Mouse (Mus musculus): ENCODE data around the gene Sh2d7. TPM values are rescaled to one million over a fixed set of nuclear protein-coding genes. Genes with fewer than 3 reads are reported as not detected.

Sh2d7 gene
- polyA plus RNA-seq, 1 experiment = not detected

- no peaks in the 10 kb centered on the region for H3K4me1 ChIP-seq
- TF ChIP-seq GATA1 (IDR thresholded peaks at IDR 0.05; ENCODE audit: borderline replicate concordance, low read length) (no peak), FLI1 (IDR thresholded peaks at IDR 0.05; ENCODE audit: low read length) (no peak)
- no peak overlapping the region for H3K4me3 ChIP-seq (replicated peaks)
These were observed 540 bp upstream of the Sh2d7 start for GRCm38 (mm10) chr9:54538244-54538643.

DNA sequence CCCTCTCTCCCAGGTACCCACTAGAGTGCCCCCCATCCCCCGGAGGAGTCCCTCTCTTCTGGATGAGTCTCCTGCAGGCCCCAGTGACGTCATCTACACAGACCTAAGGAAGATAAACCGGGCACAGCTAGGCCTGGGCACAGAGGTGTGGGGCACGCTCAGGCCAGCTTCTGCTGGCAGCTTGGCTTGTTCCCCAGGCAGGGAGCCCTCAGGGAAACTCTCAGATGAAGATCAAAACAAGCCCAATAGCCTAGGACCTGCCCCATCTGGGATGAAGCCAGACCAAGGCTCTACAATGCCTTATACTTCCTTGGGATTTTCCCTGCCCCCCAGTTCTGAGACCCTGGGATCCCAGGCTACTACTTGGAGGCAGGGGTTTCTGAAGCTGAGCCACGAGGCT is 2.0 kb downstream of the Sh2d7 start:
- TF ChIP-seq GATA1 (IDR thresholded peaks at IDR 0.05; ENCODE audit: borderline replicate concordance, low read length) = no peak
- TF ChIP-seq FLI1 (IDR thresholded peaks at IDR 0.05; ENCODE audit: low read length) = no peak
- Histone ChIP-seq H3K27me3 (replicated peaks) (peaks cover 41% of the 10 kb centered on the region), H3K9me3 (no peaks in the 10 kb centered on the region), H3K36me3 (replicated peaks; ENCODE audit: low read length) (no peaks in the 10 kb centered on the region), H3K4me3 (replicated peaks) (no peak overlapping the region), H3K4me1 (no peaks in the 10 kb centered on the region)

More at GRCm38 (mm10) chr9:54538244-54538643, 540 bp upstream of the Sh2d7 start:
- Histone ChIP-seq H3K27me3 (replicated peaks) (peaks cover 41% of the 10 kb centered on the region), H3K9me3 (no peaks in the 10 kb centered on the region), H3K36me3 (replicated peaks; ENCODE audit: low read length) (no peaks in the 10 kb centered on the region)

DNA sequence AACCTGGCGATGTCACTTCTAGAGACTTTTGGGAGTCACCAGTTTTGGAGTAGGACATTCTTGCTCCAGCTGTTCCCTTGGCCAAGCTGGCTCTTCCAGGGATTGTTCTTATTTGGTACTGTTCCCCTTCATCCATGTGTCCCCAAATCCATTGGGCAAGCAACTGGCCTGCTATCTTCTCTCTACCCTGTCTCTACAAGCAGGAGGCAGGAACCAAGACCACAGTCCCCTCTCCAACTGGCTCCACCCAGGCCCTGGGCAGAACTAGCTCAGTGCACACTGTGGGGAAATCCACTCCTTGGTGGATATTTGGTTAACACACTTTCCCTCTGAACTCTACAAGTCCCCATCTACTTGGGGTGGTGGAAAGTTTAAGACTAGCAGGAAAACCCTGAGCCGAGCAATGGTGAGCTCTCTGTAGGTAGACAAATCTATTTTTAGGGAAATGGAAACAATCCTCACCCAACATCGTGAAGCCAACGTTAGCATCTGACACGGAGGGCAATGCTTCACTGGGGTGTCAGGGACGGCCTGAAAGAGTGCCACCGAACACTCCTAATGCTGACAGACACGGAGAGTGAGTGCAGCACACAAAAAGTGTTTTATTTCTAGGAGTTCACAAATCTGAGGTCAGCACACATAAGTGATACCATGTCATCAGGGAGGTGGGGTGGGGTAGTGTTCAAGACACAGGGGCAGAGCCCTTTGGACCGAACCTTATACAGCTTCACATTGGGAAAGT is 5.6 kb downstream of the Sh2d7 start:
- H3K4me1 ChIP-seq = peaks cover 6% of the 10 kb centered on the region; the same call in 1 of the 2 replicates
- peaks cover 54% of the 10 kb centered on the region for H3K27me3 ChIP-seq (replicated peaks)
- H3K4me3 ChIP-seq (replicated peaks) = no peak overlapping the region
- H3K36me3 ChIP-seq (replicated peaks; ENCODE audit: low read length) = no peaks in the 10 kb centered on the region
- H3K9me3 ChIP-seq = no peaks in the 10 kb centered on the region
- TF ChIP-seq FLI1 (IDR thresholded peaks at IDR 0.05; ENCODE audit: low read length) (no peak), GATA1 (IDR thresholded peaks at IDR 0.05; ENCODE audit: borderline replicate concordance, low read length) (no peak)

DNA sequence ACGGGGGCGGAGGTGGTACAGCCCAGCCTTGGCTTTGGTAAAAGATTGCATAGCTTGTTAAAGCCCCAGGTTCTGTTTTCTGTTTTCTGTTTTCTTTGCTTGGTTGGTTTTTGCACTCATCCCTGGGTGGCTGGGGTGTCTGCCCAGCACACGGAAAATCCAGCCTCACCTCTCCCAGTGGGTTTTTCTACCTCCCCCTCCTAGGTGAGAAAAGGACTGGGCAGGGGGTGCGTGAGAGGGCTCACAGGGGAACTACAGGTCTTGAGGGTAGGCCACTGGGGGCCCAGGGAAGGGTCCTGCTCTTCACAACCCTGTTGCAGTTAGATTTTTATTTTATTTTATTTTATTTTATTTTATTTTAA is 6.2 kb downstream of the Sh2d7 start:
- Histone ChIP-seq H3K4me3 (replicated peaks) (no peak overlapping the region), H3K4me1 (peaks cover 6% of the 10 kb centered on the region; the same call in 1 of the 2 replicates), H3K9me3 (no peaks in the 10 kb centered on the region), H3K36me3 (replicated peaks; ENCODE audit: low read length) (no peaks in the 10 kb centered on the region), H3K27me3 (replicated peaks) (peaks cover 57% of the 10 kb centered on the region)
- no peak for TF ChIP-seq GATA1 (IDR thresholded peaks at IDR 0.05; ENCODE audit: borderline replicate concordance, low read length)

GRCm38 (mm10) chr9:54547536-54547935 is 8.8 kb downstream of the Sh2d7 start:
- peaks cover 53% of the 10 kb centered on the region for H3K27me3 ChIP-seq (replicated peaks)
- peaks cover 17% of the 10 kb centered on the region for H3K4me1 ChIP-seq
- no peak overlapping the region for H3K4me3 ChIP-seq (replicated peaks)
- no peak for TF ChIP-seq GATA1 (IDR thresholded peaks at IDR 0.05; ENCODE audit: borderline replicate concordance, low read length)
- TF ChIP-seq FLI1 (IDR thresholded peaks at IDR 0.05; ENCODE audit: low read length) = no peak
- no peaks in the 10 kb centered on the region for H3K9me3 ChIP-seq
- no peaks in the 10 kb centered on the region for H3K36me3 ChIP-seq (replicated peaks; ENCODE audit: low read length)

DNA sequence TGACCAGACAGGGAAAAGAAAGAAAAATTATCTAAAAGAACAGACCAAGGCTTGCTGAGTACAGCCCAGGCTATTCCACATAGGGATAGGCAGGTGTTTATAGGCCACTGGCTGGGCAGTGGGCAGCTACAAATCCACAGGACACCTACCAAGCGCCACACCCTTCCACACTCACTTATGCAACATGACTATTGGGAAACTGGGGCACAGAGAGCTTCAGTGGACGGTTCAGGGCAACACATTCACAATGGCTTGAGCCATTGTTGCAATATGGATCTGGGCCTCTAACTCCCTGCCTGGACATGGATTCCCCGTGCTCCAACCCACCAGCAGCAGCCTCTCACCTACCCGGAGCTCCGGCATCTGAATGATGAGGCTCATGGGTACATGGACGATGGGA is 10.6 kb downstream of the Sh2d7 start:
- no peaks in the 10 kb centered on the region for H3K36me3 ChIP-seq (replicated peaks; ENCODE audit: low read length)
- no peaks in the 10 kb centered on the region for H3K9me3 ChIP-seq
- H3K27me3 ChIP-seq (replicated peaks) = peaks cover 43% of the 10 kb centered on the region
- no peak for TF ChIP-seq FLI1 (IDR thresholded peaks at IDR 0.05; ENCODE audit: low read length)
- TF ChIP-seq GATA1 (IDR thresholded peaks at IDR 0.05; ENCODE audit: borderline replicate concordance, low read length) = no peak
- peaks cover 19% of the 10 kb centered on the region for H3K4me1 ChIP-seq
- H3K4me3 ChIP-seq (replicated peaks) = no peak overlapping the region

GRCm38 (mm10) chr9:54552409-54552808 is 13.6 kb downstream of the Sh2d7 start:
- peak overlapping the region; percentile 53 for H3K4me3 ChIP-seq (replicated peaks)
- peaks cover 43% of the 10 kb centered on the region for H3K27me3 ChIP-seq (replicated peaks)
- no peaks in the 10 kb centered on the region for H3K9me3 ChIP-seq
- no peaks in the 10 kb centered on the region for H3K36me3 ChIP-seq (replicated peaks; ENCODE audit: low read length)
- TF ChIP-seq GATA1 (IDR thresholded peaks at IDR 0.05; ENCODE audit: borderline replicate concordance, low read length) (no peak), FLI1 (IDR thresholded peaks at IDR 0.05; ENCODE audit: low read length) (no peak)
- peaks cover 22% of the 10 kb centered on the region for H3K4me1 ChIP-seq

- no peaks in the 10 kb centered on the region for H3K36me3 ChIP-seq (replicated peaks; ENCODE audit: low read length)
- H3K4me1 ChIP-seq = peaks cover 22% of the 10 kb centered on the region
- no peak for TF ChIP-seq FLI1 (IDR thresholded peaks at IDR 0.05; ENCODE audit: low read length)
- no peak for TF ChIP-seq GATA1 (IDR thresholded peaks at IDR 0.05; ENCODE audit: borderline replicate concordance, low read length)
- H3K27me3 ChIP-seq (replicated peaks) = peaks cover 46% of the 10 kb centered on the region
- H3K9me3 ChIP-seq = no peaks in the 10 kb centered on the region
- H3K4me3 ChIP-seq (replicated peaks) = no peak overlapping the region
These were observed 16.3 kb downstream of the Sh2d7 start for GRCm38 (mm10) chr9:54555044-54555443.

DNA sequence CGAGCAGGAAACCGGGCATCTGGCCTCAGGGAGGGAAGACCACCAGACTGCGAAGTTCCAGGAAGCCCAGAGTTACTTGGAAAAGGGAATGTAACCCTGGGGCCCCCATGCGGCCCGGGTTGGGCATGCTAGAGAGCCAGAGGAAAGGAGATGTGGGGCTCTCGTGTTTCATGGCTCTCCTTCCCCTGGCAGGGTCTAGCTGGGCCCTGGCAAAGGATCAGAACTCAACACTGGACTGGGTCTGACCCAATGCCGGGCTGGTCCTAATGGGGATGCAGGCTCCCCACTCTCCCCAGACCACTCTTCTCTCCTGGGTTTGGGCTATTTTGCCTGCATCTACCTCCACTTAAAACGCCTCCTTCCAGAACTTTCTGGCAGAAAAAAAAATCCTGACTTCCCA is 19.9 kb downstream of the Sh2d7 start:
- TF ChIP-seq FLI1 (IDR thresholded peaks at IDR 0.05; ENCODE audit: low read length) (no peak), GATA1 (IDR thresholded peaks at IDR 0.05; ENCODE audit: borderline replicate concordance, low read length) (no peak)
- Histone ChIP-seq H3K27me3 (replicated peaks) (peaks cover 43% of the 10 kb centered on the region), H3K4me1 (peaks cover 17% of the 10 kb centered on the region), H3K36me3 (replicated peaks; ENCODE audit: low read length) (no peaks in the 10 kb centered on the region), H3K4me3 (replicated peaks) (no peak overlapping the region), H3K9me3 (no peaks in the 10 kb centered on the region)

DNA sequence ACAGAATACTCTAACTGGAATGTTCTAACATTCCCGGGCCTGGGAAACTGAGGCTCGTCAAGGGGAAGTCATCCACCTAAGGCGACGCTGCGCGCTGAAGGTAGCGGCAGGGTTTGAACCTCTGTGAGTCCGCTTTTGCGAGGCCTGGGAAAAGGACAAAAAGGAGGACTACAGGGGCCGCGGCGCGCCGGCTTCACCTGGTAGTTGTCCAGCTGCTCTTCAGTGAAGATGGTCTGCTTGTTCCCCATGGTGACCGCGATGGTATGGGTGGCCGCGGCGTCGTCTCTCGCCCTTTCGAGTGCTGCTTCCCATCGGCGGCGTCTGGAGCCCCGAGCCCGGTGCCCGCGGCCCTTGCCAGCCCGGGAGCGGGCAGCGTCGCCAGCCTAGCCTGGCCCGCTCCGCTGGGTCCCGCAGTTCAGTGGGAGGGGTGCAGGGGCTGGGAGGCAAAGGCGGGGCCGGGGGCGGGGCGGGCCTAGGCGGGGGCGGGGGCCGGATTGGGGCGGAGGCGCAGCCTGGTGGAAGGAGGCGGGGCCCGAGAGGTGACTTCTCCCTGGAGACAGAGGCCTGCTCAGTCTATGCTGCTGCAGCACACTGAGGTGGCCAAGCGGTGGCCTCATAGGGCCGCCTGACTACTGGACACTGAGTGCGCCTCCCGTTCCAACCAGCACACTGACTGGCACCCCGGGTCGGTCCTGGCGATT is 21.1 kb downstream of the Sh2d7 start, which contains the start of gene Cib2:
Cib2 (minus strand) TSS at position 448 of the 701 bp plus-strand sequence.
- peak within 1 kb of the TSS; percentile 91 for H3K4me3 ChIP-seq (replicated peaks)
- no peak for TF ChIP-seq FLI1 (IDR thresholded peaks at IDR 0.05; ENCODE audit: low read length)
- TF ChIP-seq GATA1 (IDR thresholded peaks at IDR 0.05; ENCODE audit: borderline replicate concordance, low read length) = no peak

More for the DNA sequence above, 21.1 kb downstream of the Sh2d7 start, which contains the start of gene Cib2:
- peaks cover 17% of the 10 kb centered on the region for H3K4me1 ChIP-seq
- no peaks in the 10 kb centered on the region for H3K9me3 ChIP-seq
- H3K36me3 ChIP-seq (replicated peaks; ENCODE audit: low read length) = no peaks in the 10 kb centered on the region
- peaks cover 33% of the 10 kb centered on the region for H3K27me3 ChIP-seq (replicated peaks)
